Mouse (Mus musculus) liver, embryonic 14.5 days (tissue): ENCODE results near the gene Ltf. TPM values are rescaled to one million over a fixed set of nuclear protein-coding genes. Genes with fewer than 3 reads are reported as not detected.

Experiments
- ATAC-seq: fragments of 200-750 bp; cut with Nextera tagmentation; 2 replicates; pipeline ENCODE4 v1.8.0; 2017; ENCODE audit warnings: moderate number of reproducible peaks, mild to moderate bottlenecking, moderate library complexity; ENCODE audit not compliant: insufficient read depth
- DNase-seq, 3 experiments: peaks; one replicate each; pipeline ENCODE4 v3.0.0-alpha.2; 2012 to 2013; ENCODE audit warnings: low read depth in 3 of 3, low spot score in 3 of 3
- H3K27ac ChIP-seq: fragments of 300-500 bp; sonication (generic); 2 replicates; pipeline ENCODE4 v1.5.1; 2014; ENCODE audit warnings: moderate library complexity, mild to moderate bottlenecking, control low read depth, inconsistent platforms
- H3K27me3 ChIP-seq: fragments of 300-500 bp; sonication (generic); 2 replicates; pipeline ENCODE4 v1.6.1; 2014; ENCODE audit warnings: mild to moderate bottlenecking, low read length, moderate library complexity; ENCODE audit not compliant: control insufficient read depth, insufficient read depth
- H3K36me3 ChIP-seq: fragments of 300-500 bp; sonication (generic); replicated peaks from 2 replicates; pipeline ENCODE4 v1.6.1; 2014; ENCODE audit warnings: low read depth; ENCODE audit not compliant: control insufficient read depth, insufficient read depth
- H3K4me1 ChIP-seq, 2 experiments: fragments of 200-500 bp in 1 of 2; fragments of 300-500 bp in 1 of 2; sonication (generic) in 1 of 2; replicated peaks; 2 replicates each; pipeline ENCODE4 v1.6.1; 2012 to 2014; ENCODE audit warnings: antibody characterized with exemption in 1 of 2, inconsistent platforms in 1 of 2, low read length in 1 of 2; ENCODE audit not compliant: control insufficient read depth in 2 of 2, insufficient read depth in 2 of 2
- H3K4me2 ChIP-seq: fragments of 300-500 bp; sonication (generic); 2 replicates; pipeline ENCODE4 v1.6.1; 2014; ENCODE audit warnings: low read depth, mild to moderate bottlenecking, control low read depth, moderate library complexity
- H3K4me3 ChIP-seq, 2 experiments: fragments of 200-500 bp in 1 of 2; fragments of 300-500 bp in 1 of 2; sonication (generic) in 1 of 2; 2 replicates each; pipeline ENCODE4 v1.5.1; 2012 to 2014; ENCODE audit warnings: low read depth in 2 of 2, low read length in 2 of 2, mild to moderate bottlenecking in 2 of 2, control low read depth in 1 of 2, inconsistent platforms in 1 of 2, moderate library complexity in 1 of 2; ENCODE audit not compliant: insufficient read depth in 1 of 2
- H3K9ac ChIP-seq: fragments of 300-500 bp; sonication (generic); replicated peaks from 2 replicates; pipeline ENCODE4 v1.6.1; 2014; ENCODE audit warnings: mild to moderate bottlenecking, control low read depth, moderate library complexity
- H3K9me3 ChIP-seq: fragments of 300-500 bp; sonication (generic); 2 replicates; pipeline ENCODE4 v1.6.1; 2016; ENCODE audit warnings: low read length, mixed read lengths; ENCODE audit not compliant: control insufficient read depth
- CTCF ChIP-seq: IDR thresholded peaks from 2 replicates; pipeline ENCODE4 v1.5.1; 2016; ENCODE audit warnings: antibody characterized with exemption, low read depth, control low read depth
- EP300 ChIP-seq: IDR thresholded peaks from 2 replicates; pipeline ENCODE4 v1.6.1; 2016; ENCODE audit warnings: antibody characterized with exemption, low read depth
- WGBS: fragments of 180-500 bp; shearing (Covaris S2); extraction: QIAGEN DNeasy Blood & Tissue Kit; methylation state at CpG from one replicate; pipeline ENCODE4 v1.1.7; 2014; ENCODE audit not compliant: insufficient replicate concordance; 5-methylcytosine and 5-hydroxymethylcytosine counted together
- polyA plus RNA-seq, 2 experiments: library from polyadenylated mRNA; depleted of rRNA in 1 of 2; stranded (reverse) in 1 of 2; unstranded in 1 of 2; fragments of >200 nt; fragmentation: Nextera tagmentation in 1 of 2; extraction: Ambion mirVana in 1 of 2; gene quantifications; 2 replicates each; pipeline versions ENCODE4 v1.2.1 to v1.2.3; 2012 to 2014

Gene Ltf
- polyA plus RNA-seq, 2 experiments = 7.4 to 29.8 TPM

DNA sequence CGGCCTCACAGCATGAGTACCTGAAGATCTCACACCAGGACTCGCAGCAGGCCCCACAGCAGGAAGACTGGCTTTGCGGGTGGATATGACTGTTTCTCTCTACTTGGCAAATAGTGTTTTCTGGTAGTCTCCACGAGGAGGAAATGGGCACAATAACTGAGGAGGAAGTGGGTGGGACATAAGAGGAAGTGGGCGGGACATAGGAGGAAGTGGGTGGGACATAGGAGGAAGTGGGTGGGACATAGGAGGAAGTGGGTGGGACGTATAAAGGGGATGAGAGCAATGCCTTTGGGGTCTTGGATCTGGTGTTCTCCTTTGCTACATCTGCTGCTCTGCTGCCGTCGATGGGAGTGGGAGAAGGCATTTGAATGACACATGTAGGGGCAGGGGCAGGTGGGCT, 33.1 kb upstream of the Ltf start:
- Histone ChIP-seq H3K36me3 (no peaks in the 10 kb centered on the region), H3K27me3 (no peaks in the 10 kb centered on the region), H3K9ac (no peak overlapping the region), H3K4me3 (no peak overlapping the region), H3K4me2 (no peak overlapping the region), H3K27ac (no peak overlapping the region), H3K4me1 (peaks cover 0 to under 1% of the 10 kb centered on the region in 2 experiments; a peak in 1 of 4 replicates), H3K9me3 (no peaks in the 10 kb centered on the region)
- no peak for DNase-seq
- TF ChIP-seq EP300 = no peak
- TF ChIP-seq CTCF = no peak
- ATAC-seq = no peak
- WGBS = 65% methylated on average over 8 of the region's 8 CpGs

DNA sequence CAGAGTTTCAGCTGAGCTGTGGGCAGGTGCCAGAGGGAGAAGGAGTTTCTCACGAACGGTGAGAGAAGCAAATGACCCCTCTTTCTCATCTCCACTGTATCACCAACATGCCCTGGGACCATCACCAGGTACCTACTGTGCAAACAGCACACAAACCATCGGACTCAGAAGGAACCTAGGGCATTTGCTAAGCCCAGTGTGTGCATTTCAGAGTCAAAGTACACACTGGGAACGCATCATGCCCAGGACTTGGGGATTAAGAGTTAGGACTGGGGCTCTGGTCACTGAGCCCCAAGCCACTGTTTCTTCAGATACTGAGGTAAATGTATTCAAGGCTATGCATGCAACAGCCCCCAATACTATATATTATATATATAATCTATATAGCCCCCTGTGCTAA, 31.7 kb upstream of the Ltf start:
- no peak overlapping the region for H3K27ac ChIP-seq
- H3K9ac ChIP-seq = no peak overlapping the region
- H3K4me2 ChIP-seq = peak overlapping the region; percentile 44
- H3K36me3 ChIP-seq = no peaks in the 10 kb centered on the region
- no peaks in the 10 kb centered on the region for H3K27me3 ChIP-seq
- H3K4me1 ChIP-seq = peaks cover 0 to 7% of the 10 kb centered on the region in 2 experiments; a peak in 2 of 4 replicates
- no peak for ATAC-seq
- H3K4me3 ChIP-seq = peak overlapping the region; percentile 32; a peak in 3 of 4 replicates
- no peak for TF ChIP-seq EP300
- TF ChIP-seq CTCF = no peak
- WGBS = 50% methylated on average over 4 of the region's 4 CpGs
- no peaks in the 10 kb centered on the region for H3K9me3 ChIP-seq
- no peak for DNase-seq

GRCm38 (mm10) chr9:110988078-110988477, 31.0 kb upstream of the Ltf start:
- H3K4me2 ChIP-seq = peak overlapping the region; percentile 48
- H3K4me1 ChIP-seq = peaks cover 0 to 7% of the 10 kb centered on the region in 2 experiments; a peak in 2 of 4 replicates
- H3K9ac ChIP-seq = no peak overlapping the region
- DNase-seq (no peak), ATAC-seq (no peak)
- no peaks in the 10 kb centered on the region for H3K9me3 ChIP-seq
- TF ChIP-seq EP300 (no peak), CTCF (no peak)
- no peak overlapping the region for H3K27ac ChIP-seq
- 50% methylated on average over 3 of the region's 3 CpGs for WGBS
- H3K36me3 ChIP-seq = no peaks in the 10 kb centered on the region
- H3K4me3 ChIP-seq = peak overlapping the region; percentile 18 to 24; a peak in 3 of 4 replicates
- H3K27me3 ChIP-seq = no peaks in the 10 kb centered on the region

GRCm38 (mm10) chr9:110989141-110989540, 29.9 kb upstream of the Ltf start:
- H3K9ac ChIP-seq = peak overlapping the region; percentile 20; the same call in 1 of the 2 replicates
- no peaks in the 10 kb centered on the region for H3K27me3 ChIP-seq
- TF ChIP-seq EP300 (no peak), CTCF (no peak)
- H3K27ac ChIP-seq = no peak overlapping the region
- peaks cover 0 to 7% of the 10 kb centered on the region in 2 experiments; a peak in 2 of 4 replicates for H3K4me1 ChIP-seq
- no peaks in the 10 kb centered on the region for H3K9me3 ChIP-seq
- H3K4me2 ChIP-seq = peak overlapping the region; percentile 48
- H3K4me3 ChIP-seq = peak overlapping the region; percentile 38 to 52
- WGBS = 33% methylated on average over 4 of the region's 4 CpGs
- ATAC-seq = no peak
- no peaks in the 10 kb centered on the region for H3K36me3 ChIP-seq
- no peak for DNase-seq

GRCm38 (mm10) chr9:110989543-110989942, 29.5 kb upstream of the Ltf start:
- Histone ChIP-seq H3K27me3 (no peaks in the 10 kb centered on the region), H3K4me1 (peaks cover 0 to 9% of the 10 kb centered on the region in 2 experiments; a peak in 2 of 4 replicates), H3K9ac (peak overlapping the region; percentile 20; the same call in 1 of the 2 replicates), H3K36me3 (no peaks in the 10 kb centered on the region), H3K9me3 (no peaks in the 10 kb centered on the region), H3K4me3 (peak overlapping the region; percentile 38 to 52), H3K4me2 (peak overlapping the region; percentile 48), H3K27ac (no peak overlapping the region)
- TF ChIP-seq EP300 (no peak), CTCF (no peak)
- no peak for DNase-seq
- no peak for ATAC-seq
- WGBS = 59% methylated on average over 2 of the region's 2 CpGs
